Mouse (Mus musculus) myocyte (in vitro differentiated cells): ENCODE results near the gene Sh2d1b2.

ENCODE experiments used
- CEBPB ChIP-seq: IDR thresholded peaks from 2 replicates; pipeline ENCODE4 v1.6.1; 2011; ENCODE audit warnings: mild to moderate bottlenecking, moderate library complexity; ENCODE audit not compliant: poor library complexity, insufficient read depth, severe bottlenecking
- MYOD1 ChIP-seq, 3 experiments: IDR thresholded peaks; one replicate each; pipeline ENCODE4 v1.6.1; 2011; ENCODE audit warnings: control low read depth in 2 of 3, low read depth in 2 of 3, mild to moderate bottlenecking in 2 of 3, moderate library complexity in 1 of 3; ENCODE audit not compliant: insufficient read length in 2 of 3, control insufficient read depth in 1 of 3
- MYOG ChIP-seq, 3 experiments: IDR thresholded peaks; one replicate each; pipeline ENCODE4 v1.6.1; 2011; ENCODE audit warnings: control low read depth in 2 of 3, low read depth in 2 of 3, mild to moderate bottlenecking in 2 of 3; ENCODE audit not compliant: insufficient read length in 2 of 3, control insufficient read depth in 1 of 3, insufficient read depth in 1 of 3
- POLR2A ChIP-seq: IDR thresholded peaks from one replicate; pipeline ENCODE4 v1.6.1; 2011; ENCODE audit warnings: low read depth, mild to moderate bottlenecking, control low read depth, moderate library complexity; ENCODE audit not compliant: insufficient read length
- TCF12 ChIP-seq: IDR thresholded peaks from one replicate; pipeline ENCODE4 v1.6.1; 2011; ENCODE audit warnings: mild to moderate bottlenecking, control low read depth; ENCODE audit not compliant: poor library complexity, insufficient read depth, severe bottlenecking
- USF1 ChIP-seq: IDR thresholded peaks from one replicate; pipeline ENCODE4 v1.6.1; 2011; ENCODE audit warnings: low read depth, mild to moderate bottlenecking, control low read depth, moderate library complexity

DNA sequence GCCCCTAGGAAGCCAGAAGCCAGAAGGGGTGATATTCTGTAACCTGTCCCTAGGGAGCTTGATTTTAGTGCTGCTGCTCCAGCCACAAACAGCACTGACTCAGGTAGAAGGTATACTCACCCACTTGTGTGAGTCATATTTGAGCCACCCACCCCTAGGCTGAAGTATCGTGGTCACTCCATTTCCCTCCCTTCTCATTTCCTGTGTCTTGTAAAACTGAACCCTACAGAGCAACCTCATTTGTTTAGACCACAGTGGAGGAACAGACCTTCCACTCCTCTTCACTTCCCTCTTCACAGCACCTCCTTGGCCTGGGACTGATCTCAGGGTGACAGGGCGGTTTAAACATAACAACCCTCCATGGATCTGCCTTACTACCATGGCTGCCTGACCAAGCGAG lies 44.5 kb downstream of the Sh2d1b2 start, which contains the start of gene Sh2d1b1:
- TF ChIP-seq USF1 (no peak), POLR2A (no peak), TCF12 (no peak), CEBPB (no peak), MYOD1 (IDR thresholded peaks at IDR 0.05; ENCODE audit: control insufficient read depth in 1 of 3, insufficient read length in 2 of 3, low read depth in 2 of 3) (no peak), MYOG (IDR thresholded peaks at IDR 0.05; ENCODE audit: control insufficient read depth in 1 of 3, insufficient read depth in 1 of 3, insufficient read length in 2 of 3, low read depth in 2 of 3) (no peak)
